Mouse (Mus musculus) common myeloid progenitor, adult 5-6 weeks (primary cell): ENCODE data around the gene Ybx1. TPM values are rescaled to one million over a fixed set of nuclear protein-coding genes. Genes with fewer than 3 reads are reported as not detected.
A peak's percentile ranks its signal among the peaks of the same experiment; 100 is the strongest.

Experiments used
- ATAC-seq: replicated peaks from 2 replicates; pipeline ENCODE4 v1.8.0; 2016; ENCODE audit warnings: low read depth, mild to moderate bottlenecking, moderate TSS enrichment, inconsistent platforms; ENCODE audit not compliant: poor library complexity, severe bottlenecking
- total RNA-seq: library from RNA; stranded (forward); fragments of 200-1000, 187-1606 nt; gene quantifications from 2 replicates; pipeline ENCODE4 v1.2.3, GENCODE M21; 2017

The Ybx1 gene
- total RNA-seq, 1 experiment from 2014 or later, result 1,487 TPM

- ATAC-seq, result peak; percentile 34; the same call in 1 of the 2 replicates
These were observed 52.7 kb downstream of the Ybx1 start for GRCm38 (mm10) chr4:119241664-119242063.

- ATAC-seq, result peak; percentile 84
These were observed 55.2 kb downstream of the Ybx1 start for GRCm38 (mm10) chr4:119239181-119239682.

- no peak for ATAC-seq
These were observed 55.7 kb downstream of the Ybx1 start for GRCm38 (mm10) chr4:119238661-119239060.

DNA sequence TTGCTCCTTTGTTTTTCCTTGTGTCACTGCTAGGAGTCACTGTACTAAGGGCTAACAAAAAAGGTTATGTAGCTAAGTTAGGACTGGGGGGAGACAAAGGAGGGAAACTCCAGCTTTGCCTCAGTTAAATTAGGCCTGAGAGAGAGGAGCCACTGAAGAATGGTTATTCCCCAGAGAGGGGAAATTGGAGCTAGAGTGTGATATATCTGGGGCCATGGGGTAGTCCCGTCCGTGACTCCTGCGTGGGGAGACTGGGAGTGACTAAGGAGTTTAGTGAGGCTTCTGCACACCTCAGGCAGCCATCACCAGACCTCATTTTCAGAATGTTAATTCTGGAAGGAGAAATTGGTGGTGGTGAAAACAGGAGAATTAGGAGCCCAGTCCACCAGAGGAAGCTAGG is 60.1 kb downstream of the Ybx1 start:
- ATAC-seq, result no peak

DNA sequence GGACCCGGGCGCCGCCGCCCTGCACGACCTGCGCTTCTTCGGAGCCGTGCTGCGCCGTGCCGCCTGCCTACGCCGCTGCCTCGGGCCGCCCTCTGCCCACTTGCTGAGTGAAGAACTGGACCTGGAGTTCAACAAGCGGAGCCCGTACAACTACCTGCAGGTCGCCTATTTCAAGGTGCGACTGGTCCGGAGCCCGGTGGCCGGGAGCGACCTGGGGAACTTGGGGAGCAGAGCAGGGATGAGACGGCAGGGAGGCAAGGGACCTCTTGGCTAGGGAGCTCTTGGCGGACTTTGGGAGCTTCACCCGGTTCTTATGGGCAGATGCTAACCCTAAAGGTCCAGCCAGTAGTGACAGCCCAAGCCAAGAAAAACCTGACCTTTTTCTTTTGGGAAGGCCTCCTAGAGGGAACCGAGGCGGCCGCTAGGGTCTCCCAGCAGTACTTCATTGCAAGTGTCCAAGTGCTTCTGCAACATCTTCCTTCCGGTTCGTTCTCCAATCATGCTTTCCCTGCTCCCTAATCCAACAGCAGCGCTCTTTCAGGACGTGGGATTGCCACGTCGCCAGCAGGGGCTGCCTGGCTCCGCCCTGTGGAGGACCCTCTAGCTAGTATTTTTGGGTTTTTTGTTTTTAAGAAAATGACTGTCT is 61.0 kb downstream of the Ybx1 start:
- ATAC-seq, result peak; percentile 14; the same call in 1 of the 2 replicates

GRCm38 (mm10) chr4:119232410-119233255 is 61.8 kb downstream of the Ybx1 start, which contains the start of the genes AU022252 and P3h1:
Gene AU022252, minus strand, starts transcription at chr4:119232712.
Gene P3h1, plus strand, starts transcription at chr4:119232915.
- ATAC-seq, result peak; percentile 95

Other genes starting within 250 kb of the Ybx1 start
- 6.1 and 7.9 TPM in 2 replicates for gene Slc2a1, start 185.9 kb downstream of the Ybx1 start, total RNA-seq
- gene Zfp691, start 120.4 kb downstream of the Ybx1 start, total RNA-seq, result 4.1 and 5.2 TPM in 2 replicates
- gene Ermap, start 104.6 kb downstream of the Ybx1 start, total RNA-seq, result 74.0 and 90.5 TPM in 2 replicates
- gene Svbp, start 99.3 kb downstream of the Ybx1 start, total RNA-seq, result 26.0 and 219 TPM in 2 replicates
- 0.59 TPM in 1 of 2 replicates, not detected in the other for gene Tmem269, start 76.4 kb downstream of the Ybx1 start, total RNA-seq
- 6.9 and 14.6 TPM in 2 replicates for gene AU022252, start 61.9 kb downstream of the Ybx1 start, total RNA-seq
- gene P3h1, start 61.7 kb downstream of the Ybx1 start, total RNA-seq, result 5.1 and 11.5 TPM in 2 replicates
- not detected in 2 replicates for gene Cldn19, start 39.2 kb downstream of the Ybx1 start, total RNA-seq
- 118 and 146 TPM in 2 replicates for gene Ppih, start 25.9 kb upstream of the Ybx1 start, total RNA-seq
- gene Ccdc30, start 120.9 kb upstream of the Ybx1 start, total RNA-seq, result not detected in 2 replicates
- 13.7 and 16.0 TPM in 2 replicates for gene Ppcs, start 127.8 kb upstream of the Ybx1 start, total RNA-seq
- not detected in 2 replicates for gene Zmynd12, start 128.2 kb upstream of the Ybx1 start, total RNA-seq
- not detected in 2 replicates for gene Rimkla, start 198.0 kb upstream of the Ybx1 start, total RNA-seq
- gene Foxj3, start 242.4 kb upstream of the Ybx1 start, total RNA-seq, result 24.4 and 27.5 TPM in 2 replicates
- 0.63 and 5.5 TPM in 2 replicates for gene Frg2f1, start 244.9 kb upstream of the Ybx1 start, total RNA-seq